Mouse (Mus musculus) liver, embryonic 13.5 days (tissue): ENCODE measurements around the gene Dock3. TPM values are rescaled to one million over a fixed set of nuclear protein-coding genes. Genes with fewer than 3 reads are reported as not detected.

Experiments
- ATAC-seq: fragments of 200-750 bp; cut with Nextera tagmentation; 2 replicates; pipeline ENCODE4 v1.8.0; 2017; ENCODE audit warnings: low read depth, mild to moderate bottlenecking, moderate number of reproducible peaks, moderate library complexity
- DNase-seq: peaks from one replicate; pipeline ENCODE4 v3.0.0; 2022
- H3K27ac ChIP-seq: fragments of 300-500 bp; sonication (generic); 2 replicates; pipeline ENCODE4 v1.5.1; 2015; ENCODE audit warnings: moderate library complexity, mild to moderate bottlenecking, inconsistent platforms
- H3K27me3 ChIP-seq: fragments of 300-500 bp; sonication (generic); 2 replicates; pipeline ENCODE4 v1.6.1; 2015; ENCODE audit warnings: mild to moderate bottlenecking, inconsistent platforms
- H3K36me3 ChIP-seq: fragments of 300-500 bp; sonication (generic); 2 replicates; pipeline ENCODE4 v1.6.1; 2015; ENCODE audit warnings: mild to moderate bottlenecking, inconsistent platforms
- H3K4me1 ChIP-seq: fragments of 300-500 bp; sonication (generic); replicated peaks from 2 replicates; pipeline ENCODE4 v1.6.1; 2015; ENCODE audit warnings: inconsistent platforms
- H3K4me2 ChIP-seq: fragments of 300-500 bp; sonication (generic); 2 replicates; pipeline ENCODE4 v1.6.1; 2015; ENCODE audit warnings: inconsistent platforms, mild to moderate bottlenecking, moderate library complexity
- H3K4me3 ChIP-seq: fragments of 300-500 bp; sonication (generic); replicated peaks from 2 replicates; pipeline ENCODE4 v1.5.1; 2015; ENCODE audit warnings: mild to moderate bottlenecking, inconsistent platforms
- H3K9ac ChIP-seq: fragments of 300-500 bp; sonication (generic); 2 replicates; pipeline ENCODE4 v1.6.1; 2015; ENCODE audit warnings: mild to moderate bottlenecking, inconsistent platforms
- H3K9me3 ChIP-seq: fragments of 300-500 bp; sonication (generic); replicated peaks from 2 replicates; pipeline ENCODE4 v1.6.1; 2016; ENCODE audit warnings: inconsistent platforms
- WGBS: fragments of 180-500 bp; shearing (Covaris S2); methylation state at CpG from one replicate; pipeline ENCODE4 v1.1.7; 2015; ENCODE audit not compliant: insufficient replicate concordance; 5-methylcytosine and 5-hydroxymethylcytosine counted together
- polyA plus RNA-seq: library from polyadenylated mRNA; unstranded; fragments of >200 nt; fragmentation: Nextera tagmentation; extraction: Ambion mirVana; gene quantifications from 2 replicates; pipeline ENCODE4 v1.2.1, GENCODE M21; 2015

Gene Dock3
- polyA plus RNA-seq, 1 experiment from 2014 or later: 0.09 TPM

DNA sequence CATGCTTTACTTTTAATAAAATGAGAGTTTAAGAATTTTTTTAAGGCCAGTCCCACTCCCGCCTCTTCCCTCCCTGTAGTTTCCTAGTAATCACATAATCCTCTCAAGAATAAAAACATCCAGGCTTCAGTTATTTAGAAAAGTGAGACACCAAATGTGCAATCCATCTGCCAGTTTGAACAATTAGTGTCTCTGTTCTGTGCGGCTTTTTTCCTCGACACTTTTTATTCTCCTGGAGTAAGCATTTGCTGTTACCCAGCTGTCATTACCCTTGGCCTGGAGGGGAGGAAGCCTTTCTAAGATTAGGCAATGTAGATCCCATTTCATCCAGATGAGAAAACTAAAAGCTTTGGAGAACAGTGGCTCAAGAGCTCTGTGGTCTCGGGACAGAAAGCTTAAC lies 221.9 kb downstream of the Dock3 start:
- WGBS: 73% methylated on average over 4 of the region's 4 CpGs
- Histone ChIP-seq H3K27me3 (no peaks in the 10 kb centered on the region), H3K4me3 (no peak overlapping the region), H3K27ac (no peak overlapping the region), H3K9ac (no peak overlapping the region), H3K9me3 (no peaks in the 10 kb centered on the region), H3K4me1 (no peaks in the 10 kb centered on the region), H3K36me3 (no peaks in the 10 kb centered on the region), H3K4me2 (no peak overlapping the region)
- DNase-seq (no peak), ATAC-seq (no peak)

DNA sequence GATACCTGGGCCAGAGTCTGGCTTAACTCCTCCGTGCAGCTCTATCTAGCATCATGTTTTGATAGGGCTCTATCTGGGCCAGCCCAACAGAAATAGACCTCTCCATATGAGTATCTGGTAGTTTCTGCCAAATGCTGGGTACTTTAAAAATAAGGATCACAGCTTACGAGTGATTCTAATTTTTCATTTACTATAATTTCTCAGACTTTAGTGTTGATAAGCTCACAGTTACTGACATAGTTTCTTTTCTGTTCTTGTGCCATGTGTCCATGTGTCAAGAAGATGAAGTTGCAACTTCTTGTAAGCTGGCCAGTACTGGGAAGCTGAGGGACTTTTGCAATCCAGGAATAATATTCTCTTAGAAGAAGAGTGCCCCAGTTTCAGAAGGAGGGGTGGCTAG lies 228.5 kb downstream of the Dock3 start:
- 68% methylated on average over 2 of the region's 2 CpGs for whole genome bisulfite sequencing

DNA sequence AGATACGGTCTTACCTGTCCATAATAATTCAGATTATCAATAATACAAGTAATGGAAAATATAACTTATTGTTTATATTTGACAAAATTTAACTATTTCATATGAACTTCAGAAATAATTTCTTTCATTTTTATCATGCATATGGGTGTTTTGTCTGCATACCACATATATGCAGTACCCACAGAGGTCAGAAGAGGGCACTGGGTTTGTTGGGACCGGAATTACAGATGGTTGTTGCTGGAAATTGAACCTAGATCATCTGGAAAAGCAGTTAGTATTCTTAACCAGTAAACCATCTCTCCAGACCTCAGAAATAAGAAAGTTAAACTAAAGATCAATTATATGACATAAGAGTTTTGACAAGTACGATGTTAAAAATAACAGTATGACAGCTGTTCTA lies 261.0 kb downstream of the Dock3 start:
- Histone ChIP-seq H3K9me3 (no peaks in the 10 kb centered on the region), H3K9ac (no peak overlapping the region), H3K36me3 (no peaks in the 10 kb centered on the region), H3K27ac (no peak overlapping the region), H3K4me2 (no peak overlapping the region), H3K4me1 (no peaks in the 10 kb centered on the region), H3K27me3 (no peaks in the 10 kb centered on the region), H3K4me3 (no peak overlapping the region)
- 49% methylated on average over 3 of the region's 3 CpGs for WGBS
- DNase-seq: no peak
- ATAC-seq: no peak

More for the DNA sequence above, 228.5 kb downstream of the Dock3 start:
- H3K4me2 ChIP-seq: no peak overlapping the region
- H3K9ac ChIP-seq: no peak overlapping the region
- H3K27me3 ChIP-seq: no peaks in the 10 kb centered on the region; the same call in 1 of the 2 replicates
- DNase-seq (no peak), ATAC-seq (no peak)
- no peak overlapping the region for H3K27ac ChIP-seq
- H3K36me3 ChIP-seq: no peaks in the 10 kb centered on the region
- no peaks in the 10 kb centered on the region for H3K9me3 ChIP-seq
- no peak overlapping the region for H3K4me3 ChIP-seq
- H3K4me1 ChIP-seq: no peaks in the 10 kb centered on the region

DNA sequence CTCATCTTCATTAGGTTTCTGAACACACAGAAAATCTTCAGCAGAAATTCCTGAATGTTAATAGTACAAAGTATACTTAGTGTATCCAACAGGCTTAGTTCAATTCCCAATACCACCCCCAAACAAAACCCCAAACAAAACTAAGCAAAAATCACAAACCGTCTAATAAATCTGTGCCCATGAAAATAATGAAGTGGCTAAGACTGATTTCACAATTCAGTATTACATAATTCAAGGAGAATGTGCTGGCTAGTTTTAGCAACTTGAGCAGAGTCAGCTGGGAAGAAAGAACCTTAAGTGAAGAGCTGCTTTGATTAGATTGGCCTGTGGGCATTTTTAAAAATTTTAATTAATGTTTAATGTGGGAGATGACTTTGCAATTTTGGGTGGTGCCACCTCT lies 273.3 kb downstream of the Dock3 start:
- DNase-seq: no peak

DNA sequence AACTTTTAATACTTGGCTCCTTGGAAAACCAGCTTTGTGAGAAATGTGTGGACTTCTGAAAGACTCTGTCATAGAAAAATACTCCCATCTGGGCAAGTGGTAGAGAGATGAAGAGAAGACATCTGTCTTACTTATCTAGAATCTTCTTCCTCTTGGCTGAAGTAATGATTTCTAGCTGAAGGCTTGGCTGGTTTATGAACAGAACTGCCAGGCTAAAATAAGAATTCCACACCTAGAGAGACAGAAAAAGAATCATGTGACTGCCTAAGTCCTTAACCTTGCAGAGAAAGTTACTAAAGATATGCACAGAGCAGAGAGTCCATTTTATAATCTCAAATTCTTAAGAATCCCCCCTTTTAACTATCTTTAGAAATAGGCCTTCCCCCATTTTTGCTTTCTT lies 276.2 kb downstream of the Dock3 start:
- no peak overlapping the region for H3K27ac ChIP-seq
- no peaks in the 10 kb centered on the region for H3K9me3 ChIP-seq
- H3K9ac ChIP-seq: no peak overlapping the region
- no peak overlapping the region for H3K4me2 ChIP-seq
- H3K4me1 ChIP-seq: no peaks in the 10 kb centered on the region
- H3K36me3 ChIP-seq: no peaks in the 10 kb centered on the region
- ATAC-seq: no peak
- H3K27me3 ChIP-seq: no peaks in the 10 kb centered on the region
- DNase-seq: no peak
- no peak overlapping the region for H3K4me3 ChIP-seq

More for the DNA sequence above, 273.3 kb downstream of the Dock3 start:
- Histone ChIP-seq H3K27me3 (no peaks in the 10 kb centered on the region), H3K4me2 (no peak overlapping the region), H3K9ac (no peak overlapping the region), H3K4me3 (no peak overlapping the region), H3K27ac (no peak overlapping the region), H3K4me1 (no peaks in the 10 kb centered on the region), H3K9me3 (no peaks in the 10 kb centered on the region), H3K36me3 (no peaks in the 10 kb centered on the region)
- WGBS: 64% methylated on average over 1 of the region's 1 CpGs
- ATAC-seq: no peak

DNA sequence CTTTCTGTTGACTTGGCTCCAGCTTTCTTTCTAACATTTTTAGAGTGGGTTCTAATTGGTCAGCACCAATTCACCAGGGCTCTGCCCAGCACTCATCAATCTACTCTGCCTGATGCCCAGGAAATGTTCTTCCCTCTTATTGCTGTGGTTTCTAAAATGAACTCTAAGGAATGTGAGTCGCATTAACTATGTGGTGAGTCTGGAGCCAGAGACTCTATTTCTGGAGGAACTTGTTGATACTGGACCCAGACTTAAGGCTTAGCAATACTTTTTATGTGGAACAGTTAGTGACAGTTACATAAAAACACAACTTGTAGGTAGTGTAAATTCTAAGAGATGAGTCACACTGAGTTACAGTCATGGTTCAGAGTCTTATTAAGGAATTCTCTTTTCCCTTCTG lies 296.7 kb downstream of the Dock3 start:
- Histone ChIP-seq H3K4me3 (no peak overlapping the region), H3K4me2 (no peak overlapping the region), H3K9me3 (no peaks in the 10 kb centered on the region), H3K27ac (no peak overlapping the region), H3K9ac (no peak overlapping the region), H3K27me3 (no peaks in the 10 kb centered on the region), H3K4me1 (no peaks in the 10 kb centered on the region), H3K36me3 (no peaks in the 10 kb centered on the region)
- DNase-seq: no peak
- 58% methylated on average over 1 of the region's 1 CpGs for WGBS
- no peak for ATAC-seq

DNA sequence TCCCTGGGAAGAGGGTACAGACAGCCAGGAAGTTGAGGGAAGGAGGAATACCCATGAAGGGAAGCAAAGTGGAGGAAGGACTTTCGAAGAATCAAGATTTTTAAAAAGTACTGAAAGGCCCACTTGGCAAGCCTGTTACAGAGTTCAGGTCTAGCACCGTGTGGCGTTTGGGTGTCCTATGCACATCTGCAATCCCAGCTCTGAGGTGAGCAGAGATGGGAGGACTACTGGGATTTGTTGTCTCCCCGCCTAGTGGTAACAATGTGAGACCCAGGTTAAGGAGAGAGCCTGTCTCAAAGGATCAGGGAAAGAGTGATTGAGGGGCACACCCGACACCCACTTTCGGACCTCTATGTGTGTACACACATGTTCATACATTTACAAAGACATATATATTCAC lies 316.8 kb downstream of the Dock3 start:
- DNase-seq (no peak), ATAC-seq (no peak)
- Histone ChIP-seq H3K4me3 (no peak overlapping the region), H3K4me2 (no peak overlapping the region), H3K27me3 (no peaks in the 10 kb centered on the region), H3K9ac (no peak overlapping the region), H3K36me3 (no peaks in the 10 kb centered on the region), H3K9me3 (no peaks in the 10 kb centered on the region), H3K27ac (no peak overlapping the region), H3K4me1 (no peaks in the 10 kb centered on the region)
- WGBS: 61% methylated on average over 6 of the region's 6 CpGs

DNA sequence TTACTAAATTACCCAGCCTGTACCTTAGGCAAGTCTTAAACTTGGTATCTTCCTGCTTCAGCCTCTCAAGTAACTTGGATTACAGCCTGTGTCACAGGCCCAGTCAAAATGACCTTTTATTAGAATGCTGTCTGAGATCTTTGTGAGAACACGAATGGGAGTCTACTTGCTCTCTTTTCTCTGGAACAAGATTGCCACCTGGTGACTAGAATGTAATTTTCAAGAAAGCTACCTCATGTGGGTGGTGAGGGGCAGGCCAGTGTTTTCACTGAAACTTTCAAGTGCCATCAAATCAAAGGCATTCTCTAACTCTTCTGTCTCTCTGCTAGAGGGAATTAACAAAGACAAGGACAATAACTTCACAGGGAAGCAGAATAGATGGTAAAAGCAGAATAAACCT lies 317.9 kb downstream of the Dock3 start:
- Histone ChIP-seq H3K9ac (no peak overlapping the region), H3K4me2 (no peak overlapping the region), H3K27me3 (no peaks in the 10 kb centered on the region), H3K9me3 (no peaks in the 10 kb centered on the region), H3K4me1 (no peaks in the 10 kb centered on the region), H3K4me3 (no peak overlapping the region), H3K36me3 (no peaks in the 10 kb centered on the region), H3K27ac (no peak overlapping the region)
- ATAC-seq: no peak
- 7% methylated on average over 1 of the region's 1 CpGs for WGBS
- no peak for DNase-seq

DNA sequence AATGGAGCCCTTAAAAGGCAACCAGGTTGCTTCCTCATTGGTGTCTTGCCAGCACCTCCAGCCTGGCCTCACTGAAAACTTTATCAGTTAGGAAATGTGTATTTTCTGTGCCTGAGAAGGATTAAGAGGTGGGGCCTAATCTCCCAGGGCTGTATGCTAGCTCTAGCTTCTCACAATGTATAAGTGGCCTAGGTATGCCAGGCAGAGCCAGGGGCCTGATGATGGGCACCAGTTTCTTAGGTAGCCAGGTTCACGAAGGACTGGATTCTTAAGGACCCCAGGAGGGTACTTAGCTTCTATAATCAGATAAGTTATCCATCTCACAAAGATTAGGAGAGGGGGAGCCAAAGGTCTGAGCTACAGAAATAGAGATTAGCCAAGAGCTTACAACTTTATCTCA lies 320.1 kb downstream of the Dock3 start:
- no peak for ATAC-seq
- H3K4me3 ChIP-seq: no peak overlapping the region
- DNase-seq: no peak
- H3K36me3 ChIP-seq: no peaks in the 10 kb centered on the region
- no peaks in the 10 kb centered on the region for H3K27me3 ChIP-seq
- no peaks in the 10 kb centered on the region for H3K9me3 ChIP-seq
- no peak overlapping the region for H3K4me2 ChIP-seq
- WGBS: 51% methylated on average over 1 of the region's 1 CpGs
- no peak overlapping the region for H3K27ac ChIP-seq
- no peak overlapping the region for H3K9ac ChIP-seq
- H3K4me1 ChIP-seq: no peaks in the 10 kb centered on the region

DNA sequence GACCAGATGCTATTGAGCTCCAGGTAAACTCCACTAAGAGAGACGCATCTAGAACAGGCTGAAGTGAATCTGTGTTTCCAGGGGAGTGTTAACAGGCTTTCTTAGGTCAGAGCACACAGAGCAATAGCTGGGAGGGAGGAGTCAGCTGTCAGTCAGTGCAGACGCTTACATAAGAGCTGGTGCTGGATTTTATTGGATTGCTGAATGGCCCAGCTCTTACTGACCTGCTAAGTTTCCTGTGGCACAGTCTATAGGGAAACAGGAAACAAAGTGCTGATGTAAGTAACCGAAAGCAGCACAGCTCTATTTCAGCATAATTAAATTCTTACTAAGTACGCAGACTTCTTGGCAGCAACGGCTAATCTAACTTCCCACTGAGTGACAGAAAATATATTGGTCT lies 323.0 kb downstream of the Dock3 start:
- no peak overlapping the region for H3K4me2 ChIP-seq
- no peak overlapping the region for H3K4me3 ChIP-seq
- no peak overlapping the region for H3K27ac ChIP-seq
- no peaks in the 10 kb centered on the region for H3K4me1 ChIP-seq
- 34% methylated on average over 5 of the region's 5 CpGs for WGBS
- H3K9ac ChIP-seq: no peak overlapping the region
- H3K27me3 ChIP-seq: no peaks in the 10 kb centered on the region
- DNase-seq: no peak
- H3K9me3 ChIP-seq: no peaks in the 10 kb centered on the region
- no peak; the same call in 1 of the 2 replicates for ATAC-seq
- no peaks in the 10 kb centered on the region for H3K36me3 ChIP-seq

DNA sequence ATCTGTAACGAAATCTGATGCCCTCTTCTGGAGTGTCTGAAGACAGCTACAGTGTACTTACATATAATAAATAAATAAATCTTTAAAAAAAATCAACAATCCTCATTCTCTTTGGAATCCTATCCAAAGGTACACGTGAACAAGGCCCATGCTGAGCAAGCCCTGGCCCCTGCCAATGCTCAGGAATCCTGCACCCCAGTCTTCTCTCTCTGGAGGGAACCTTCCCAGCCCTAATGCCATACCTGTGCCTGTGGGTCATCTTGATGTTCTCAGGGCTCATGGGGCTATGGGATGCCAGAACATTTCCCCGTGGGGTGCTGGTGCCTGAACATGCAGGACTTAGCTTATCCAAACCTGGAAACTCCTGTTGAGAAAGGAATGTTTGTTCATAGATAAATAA lies 323.5 kb downstream of the Dock3 start:
- H3K4me2 ChIP-seq: no peak overlapping the region

DNA sequence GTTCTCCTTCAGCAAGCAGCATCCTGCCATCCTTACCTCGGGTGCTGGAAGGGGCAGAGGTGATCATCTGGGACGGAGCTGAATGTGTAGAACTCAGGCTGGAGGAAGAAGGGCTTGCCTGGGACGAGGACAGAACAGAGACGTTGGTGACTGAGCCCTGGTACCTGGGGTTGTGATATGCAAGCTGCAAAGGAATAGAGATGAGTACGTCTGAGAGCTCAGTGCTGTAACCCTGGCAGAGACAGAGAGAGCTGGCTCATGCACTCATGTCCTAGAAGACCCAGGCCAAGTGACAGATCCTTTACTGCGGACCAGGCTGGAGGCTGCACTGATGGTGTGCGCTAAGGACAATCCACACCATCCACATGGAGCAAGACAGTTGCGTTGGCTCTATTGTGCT lies 325.1 kb downstream of the Dock3 start:
- no peaks in the 10 kb centered on the region for H3K27me3 ChIP-seq
- no peak overlapping the region for H3K9ac ChIP-seq
- H3K4me2 ChIP-seq: no peak overlapping the region
- H3K4me3 ChIP-seq: no peak overlapping the region
- ATAC-seq (no peak), DNase-seq (no peak)
- no peaks in the 10 kb centered on the region for H3K4me1 ChIP-seq
- WGBS: 66% methylated on average over 8 of the region's 8 CpGs
- H3K36me3 ChIP-seq: no peaks in the 10 kb centered on the region
- H3K27ac ChIP-seq: no peak overlapping the region
- H3K9me3 ChIP-seq: no peaks in the 10 kb centered on the region

More for the DNA sequence above, 323.5 kb downstream of the Dock3 start:
- Histone ChIP-seq H3K4me1 (no peaks in the 10 kb centered on the region), H3K9ac (no peak overlapping the region), H3K4me3 (no peak overlapping the region), H3K27me3 (no peaks in the 10 kb centered on the region), H3K27ac (no peak overlapping the region), H3K36me3 (no peaks in the 10 kb centered on the region), H3K9me3 (no peaks in the 10 kb centered on the region)
- ATAC-seq (no peak), DNase-seq (no peak)
- WGBS: 59% methylated on average over 3 of the region's 3 CpGs

DNA sequence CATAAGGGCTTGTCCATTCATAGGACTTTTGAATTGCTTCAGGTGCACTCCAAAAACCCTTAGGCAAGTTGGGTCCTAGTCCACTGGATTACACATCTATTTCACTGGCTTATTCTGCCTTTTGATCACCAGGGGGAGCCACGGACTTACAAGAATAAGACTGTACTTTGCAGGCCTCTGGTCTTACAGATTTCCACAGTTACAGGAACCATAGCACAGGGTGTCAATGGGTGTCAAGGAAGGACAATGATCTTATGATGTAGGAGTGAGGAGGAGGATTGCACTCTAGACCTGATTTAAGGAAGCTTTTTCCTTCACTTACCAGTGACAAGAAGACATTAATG lies 327.9 kb downstream of the Dock3 start:
- 0% methylated on average over 1 of the region's 1 CpGs for WGBS
- Histone ChIP-seq H3K36me3 (no peaks in the 10 kb centered on the region), H3K9ac (no peak overlapping the region), H3K27me3 (no peaks in the 10 kb centered on the region), H3K4me1 (no peaks in the 10 kb centered on the region), H3K27ac (no peak overlapping the region), H3K9me3 (no peaks in the 10 kb centered on the region), H3K4me3 (no peak overlapping the region), H3K4me2 (no peak overlapping the region)
- ATAC-seq (no peak), DNase-seq (no peak)
